Mouse (Mus musculus): ENCODE measurements around the gene Krtap13-1.

- TF ChIP-seq CTCF (IDR thresholded peaks at IDR 0.05; ENCODE audit: low read depth), result no peak
- TF ChIP-seq EP300 (IDR thresholded peaks at IDR 0.05; ENCODE audit: low read depth), result no peak
Measured at GRCm38 (mm10) chr16:88735391-88735790, 6.7 kb downstream of the Krtap13-1 start.
